Mouse (Mus musculus) heart, adult 18-20 months (tissue): Measurements from ENCODE around the gene Zfp777. TPM values are rescaled to one million over a fixed set of nuclear protein-coding genes. Genes with fewer than 3 reads are reported as not detected.

Source experiments
- DNase-seq, 2 experiments: peaks; one replicate each; pipeline ENCODE4 v3.0.0; 2021 to 2022; ENCODE audit warnings: mixed read lengths in 1 of 2
- microRNA-seq, 2 experiments: library from miRNA; unstranded; fragments of <30 nt; microRNA quantifications; one replicate each; pipeline ENCODE4 v1.2.0; 2022
- total RNA-seq, 2 experiments: library from RNA; stranded (reverse); gene quantifications; 2 replicates each; pipeline ENCODE4 v1.2.3; 2021

The Zfp777 gene
- total RNA-seq, 2 experiments from 2014 or later = 12.7 to 13.9 TPM

GRCm38 (mm10) chr6:48025905-48026660 is 22.6 kb downstream of the Zfp777 start:
- no peak for DNase-seq

DNA sequence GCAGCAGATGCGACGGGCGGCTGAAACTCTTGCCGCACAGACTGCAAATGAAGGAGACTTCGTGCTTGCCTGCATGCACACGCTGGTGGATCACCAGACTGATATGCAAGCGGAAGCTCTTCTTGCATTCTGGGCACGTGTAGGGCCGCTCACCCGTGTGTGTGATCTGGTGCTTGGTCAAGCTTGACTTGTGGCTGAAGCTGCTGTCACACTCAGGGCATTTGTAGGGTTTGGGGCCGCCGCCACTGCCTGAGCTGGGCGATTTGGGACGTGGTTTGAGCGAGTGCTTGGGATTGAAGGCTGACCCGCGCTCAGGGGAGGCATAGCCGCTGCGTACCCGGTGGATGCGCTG is 23.7 kb downstream of the Zfp777 start:
- DNase-seq = no peak

GRCm38 (mm10) chr6:48024330-48024993 is 24.2 kb downstream of the Zfp777 start:
- DNase-seq = no peak

DNA sequence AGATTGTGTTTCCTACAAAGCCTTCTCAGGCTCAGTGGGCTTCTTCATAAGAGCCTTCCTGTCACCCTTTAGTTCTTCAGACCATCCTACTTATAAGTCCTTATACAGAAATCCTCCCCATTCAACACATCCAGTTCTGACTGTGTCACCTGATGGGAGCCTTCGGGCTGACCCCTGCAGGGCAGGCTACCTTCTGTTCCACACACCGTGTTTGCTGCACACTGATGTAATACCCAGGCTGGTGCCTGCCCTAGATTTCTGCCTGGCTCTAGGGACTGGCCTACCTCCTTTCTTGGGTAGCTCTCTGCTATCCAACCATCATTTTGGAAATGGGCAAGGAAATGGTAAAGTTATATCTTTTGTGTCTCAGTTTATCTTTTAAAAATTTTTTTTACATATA is 26.0 kb downstream of the Zfp777 start:
- no peak for DNase-seq

GRCm38 (mm10) chr6:48021678-48022077 is 27.0 kb downstream of the Zfp777 start:
- no peak for DNase-seq

GRCm38 (mm10) chr6:48020006-48020405 is 28.7 kb downstream of the Zfp777 start:
- no peak for DNase-seq

DNA sequence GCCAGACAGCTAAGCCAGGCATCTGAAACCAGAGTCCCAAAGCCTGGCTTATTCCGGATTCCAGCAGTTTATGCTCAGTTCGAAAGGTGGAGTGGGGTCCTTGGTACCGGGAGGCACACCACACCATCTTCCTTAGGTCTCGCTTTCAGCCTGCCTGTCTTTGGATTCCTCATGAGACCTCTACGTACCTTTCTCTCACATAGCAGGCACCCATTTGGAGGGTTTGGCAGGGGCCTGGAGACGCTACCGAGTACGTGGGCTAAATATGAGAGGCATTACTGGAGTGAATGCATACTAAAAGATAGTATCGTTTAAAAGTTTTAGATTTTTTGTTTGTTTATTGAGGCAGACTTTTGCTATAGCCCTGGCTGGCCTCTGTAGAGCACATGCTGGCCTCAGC is 31.9 kb downstream of the Zfp777 start:
- no peak for DNase-seq

DNA sequence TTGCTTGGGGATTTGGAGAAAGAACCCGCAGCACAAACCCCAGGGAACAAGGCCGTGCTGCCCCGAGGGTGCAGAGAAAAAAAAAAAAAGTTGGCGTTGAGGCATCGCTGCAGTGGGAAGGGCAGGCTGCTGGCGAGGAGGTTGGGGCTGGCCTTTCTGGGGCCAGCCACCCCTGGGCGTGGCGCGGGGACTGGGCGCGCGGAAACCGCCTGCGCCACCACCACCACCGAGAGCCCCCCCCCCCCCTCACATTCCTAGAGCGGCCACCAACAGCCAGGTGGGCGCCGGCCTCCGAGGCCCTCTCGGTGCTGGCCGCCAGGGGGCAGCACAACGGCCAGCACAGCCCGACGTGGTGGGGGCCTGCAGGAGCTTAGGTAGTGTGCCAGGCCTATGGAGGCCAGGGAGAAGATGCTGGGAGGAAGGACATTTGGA is 32.6 kb downstream of the Zfp777 start:
- peak; percentile 40 to 59 for DNase-seq

GRCm38 (mm10) chr6:48010727-48011126 is 38.0 kb downstream of the Zfp777 start:
- DNase-seq = peak; percentile 58 to 76

- DNase-seq = no peak
Measured at GRCm38 (mm10) chr6:47995661-47996060, 53.0 kb downstream of the Zfp777 start.

- DNase-seq = no peak
Measured at GRCm38 (mm10) chr6:47983936-47984335, 64.8 kb downstream of the Zfp777 start.

GRCm38 (mm10) chr6:47978897-47979368 is 69.8 kb downstream of the Zfp777 start:
- peak; percentile 85 to 86 for DNase-seq

GRCm38 (mm10) chr6:47974599-47974998 is 74.1 kb downstream of the Zfp777 start:
- DNase-seq = no peak

Small RNAs within 50 kb of the gene (microRNA-seq; reads per million reads assigned to microRNA genes)
- 0 to 0.38 reads per million in 2 experiments for gene Gm24563

Other genes with a start within 250 kb of the Zfp777 start
- gene Pdia4, start 235.5 kb downstream of the Zfp777 start, total RNA-seq = 10 to 100 TPM; 38.4 to 45.9 TPM
- under 1 TPM; 0.52 to 0.85 TPM for gene Zfp786, start 218.0 kb downstream of the Zfp777 start, total RNA-seq
- gene Zfp398, start 213.2 kb downstream of the Zfp777 start, total RNA-seq = 1 to 10 TPM; 5.6 to 6.0 TPM
- 1 to 10 TPM; 4.4 to 4.5 TPM for gene Zfp282, start 171.7 kb downstream of the Zfp777 start, total RNA-seq
- 1 to 10 TPM; 7.4 to 8.8 TPM for gene Zfp212, start 128.4 kb downstream of the Zfp777 start, total RNA-seq
- gene Zfp956, start 95.5 kb downstream of the Zfp777 start, total RNA-seq = 1 to 10 TPM; 1.6 to 1.9 TPM
- gene Zfp746, start 37.7 kb upstream of the Zfp777 start, total RNA-seq = 10 to 100 TPM in 1 of 2 experiments, 1 to 10 TPM in 1; 7.6 to 10.4 TPM